Mouse (Mus musculus) right cerebral cortex, postnatal 36 days (tissue): ENCODE data around the gene Dhrs13.
"Not testable (repeated sequence)": the region's sequence is repeated elsewhere in the genome, so short reads cannot be mapped to it uniquely, and the experiment has no call there.

Source experiments
- DNase-seq, 2 experiments: peaks; one replicate each; pipeline ENCODE4 v3.0.0; 2022; ENCODE audit warnings: low spot score in 2 of 2, mixed read lengths in 1 of 2

The Dhrs13 gene

DNA sequence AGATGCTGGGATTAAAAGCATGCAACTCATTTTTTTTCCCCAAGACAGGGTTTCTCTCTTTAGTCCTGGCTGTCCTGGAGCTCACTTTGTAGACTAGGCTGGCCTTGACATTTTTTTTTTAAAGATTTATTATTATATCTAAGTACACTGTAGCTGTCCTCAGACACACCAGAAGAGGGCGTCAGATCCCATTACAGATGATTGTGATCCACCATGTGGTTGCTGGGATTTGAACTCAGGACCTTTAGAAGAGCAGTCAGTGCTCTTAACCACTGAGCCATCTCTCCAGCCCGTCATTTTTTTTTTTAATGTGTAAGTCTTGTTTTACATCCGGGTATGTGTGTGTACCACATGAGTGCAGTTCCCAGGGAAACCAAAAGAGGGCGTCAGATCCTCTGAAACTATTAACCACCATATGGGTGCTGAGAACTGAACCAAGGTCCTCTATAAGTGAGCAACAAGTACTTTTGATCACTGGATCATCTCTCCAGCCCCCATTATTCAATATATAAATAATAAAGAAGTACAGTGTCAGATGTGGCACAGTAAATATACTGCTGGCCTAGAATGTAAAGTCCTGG, 10.3 kb downstream of the Dhrs13 start:
- DNase-seq, result not testable (repeated sequence)

DNA sequence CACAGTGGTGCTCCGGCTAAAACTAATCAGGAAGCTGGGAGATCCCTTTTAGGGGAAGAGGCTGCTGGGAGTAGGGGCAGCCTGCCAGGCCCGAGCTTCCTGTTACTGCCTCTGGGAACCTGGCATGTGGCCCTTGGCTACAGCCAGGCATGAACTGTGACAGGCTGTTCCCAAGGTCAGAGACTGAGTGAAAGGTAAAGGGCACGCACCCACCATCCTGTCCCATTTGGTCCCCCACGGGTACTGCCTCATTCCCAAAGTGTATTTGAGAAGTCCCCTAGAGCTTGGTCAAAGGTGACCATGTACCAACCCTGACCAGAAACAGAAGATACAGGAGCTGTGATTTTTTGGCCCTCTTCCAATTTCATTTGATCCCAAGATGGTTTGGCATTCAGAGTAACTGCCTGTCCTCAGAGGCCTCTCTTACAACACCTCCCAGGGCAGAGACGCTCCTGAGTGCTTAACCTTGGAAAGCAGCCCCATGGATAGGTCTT, 12.7 kb downstream of the Dhrs13 start:
- DNase-seq, result peak; percentile 29 to 39

DNA sequence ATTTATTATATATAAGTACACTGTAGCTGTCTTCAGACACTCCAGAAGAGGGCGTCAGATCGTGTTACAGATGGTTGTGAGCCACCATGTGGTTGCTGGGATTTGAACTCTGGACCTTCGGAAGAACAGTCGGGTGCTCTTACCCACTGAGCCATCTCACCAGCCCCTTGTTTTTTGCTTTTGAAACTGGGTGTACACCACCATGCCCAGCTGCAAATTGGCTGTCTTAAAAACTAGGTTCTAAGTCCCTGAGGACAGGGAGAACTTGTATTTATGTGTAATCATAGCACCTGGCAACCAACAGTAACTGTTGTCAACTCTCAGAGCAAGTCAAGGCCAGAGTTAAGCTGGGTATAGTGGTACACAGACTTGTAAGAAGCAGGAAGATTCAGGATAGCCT, 16.6 kb downstream of the Dhrs13 start:
- DNase-seq, result not testable (repeated sequence)

DNA sequence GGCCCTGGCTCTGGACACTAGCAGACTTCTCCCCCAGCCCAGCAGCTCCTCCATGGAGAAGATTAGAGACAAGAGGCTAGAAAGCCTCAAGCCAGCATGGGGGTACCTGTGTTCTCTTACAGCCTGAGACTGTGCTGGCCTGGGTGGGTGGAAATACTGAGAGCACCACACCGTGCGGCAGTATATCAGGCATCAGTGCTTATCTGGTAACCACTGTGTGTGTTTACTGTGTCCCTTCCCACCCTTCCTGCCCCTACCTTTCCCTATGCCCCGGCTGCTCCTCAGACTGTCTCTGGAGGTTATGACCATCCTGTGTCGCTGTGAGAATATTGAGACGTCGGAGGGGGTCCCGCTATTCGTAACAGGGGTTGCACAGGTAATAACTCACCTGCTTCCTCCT, 21.0 kb downstream of the Dhrs13 start:
- no peak for DNase-seq

DNA sequence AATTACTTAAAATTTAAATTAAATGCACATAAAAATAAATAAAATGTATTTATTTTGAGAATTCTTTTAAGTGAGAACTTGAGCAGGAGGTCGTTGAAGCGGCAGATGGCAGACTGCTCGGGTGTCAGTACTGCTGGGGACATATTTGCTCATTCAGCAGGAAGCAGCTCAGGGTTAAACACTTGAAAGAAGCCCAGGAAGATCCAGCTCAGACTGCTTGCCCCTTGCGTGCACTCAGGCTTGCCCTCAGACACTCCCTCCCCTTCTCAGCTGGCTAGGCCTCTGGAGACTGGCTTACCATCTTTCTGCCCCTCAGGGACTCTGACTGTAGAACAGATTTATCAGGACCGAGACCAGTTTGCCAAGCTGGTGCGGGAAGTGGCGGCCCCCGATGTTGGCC, 24.9 kb downstream of the Dhrs13 start:
- no peak for DNase-seq

DNA sequence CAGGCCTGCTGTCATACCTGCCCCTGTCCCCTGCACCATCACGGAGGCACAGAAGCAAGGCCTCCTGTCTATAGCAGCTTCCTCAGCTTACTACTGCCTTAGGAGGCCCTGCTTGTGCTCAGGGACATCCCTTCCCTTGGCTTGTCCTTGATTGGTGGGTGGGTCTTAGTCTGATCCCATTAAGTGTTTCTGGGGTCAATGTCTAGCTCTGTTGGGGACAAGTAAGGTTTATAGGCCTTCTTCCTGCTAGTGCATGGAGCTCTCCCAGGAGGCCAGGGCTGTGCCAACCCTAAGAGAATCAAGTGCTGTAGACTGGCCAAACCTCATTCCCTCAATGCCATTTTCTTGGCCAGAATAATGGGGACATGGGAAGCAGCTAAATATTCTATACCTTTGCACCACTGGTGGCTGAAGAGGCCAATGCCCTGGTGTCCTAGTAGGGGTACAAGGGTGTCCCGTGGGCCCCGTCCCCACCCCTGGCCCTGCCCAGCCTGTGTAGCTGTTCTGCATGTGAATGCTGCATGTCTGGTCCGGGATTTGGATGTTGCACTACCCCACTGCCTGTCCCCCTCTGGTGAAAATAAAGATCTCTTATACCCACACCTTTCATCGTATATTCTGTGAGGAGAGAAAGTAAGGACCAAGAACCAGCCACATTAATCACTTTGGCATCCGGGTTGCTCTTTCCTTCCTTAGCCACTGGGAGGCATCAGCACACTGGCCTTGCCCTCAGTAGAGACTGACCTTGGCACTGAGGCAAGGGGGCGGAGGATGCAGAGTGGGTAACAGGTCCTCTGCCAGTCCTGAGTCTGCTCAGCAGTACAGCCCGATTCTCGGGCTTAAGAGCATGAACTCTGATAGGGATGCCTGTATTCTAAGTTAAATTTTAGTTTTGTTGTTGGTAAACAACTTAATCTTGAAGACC, 28.0 kb downstream of the Dhrs13 start:
- peak; percentile 14 to 36 for DNase-seq

DNA sequence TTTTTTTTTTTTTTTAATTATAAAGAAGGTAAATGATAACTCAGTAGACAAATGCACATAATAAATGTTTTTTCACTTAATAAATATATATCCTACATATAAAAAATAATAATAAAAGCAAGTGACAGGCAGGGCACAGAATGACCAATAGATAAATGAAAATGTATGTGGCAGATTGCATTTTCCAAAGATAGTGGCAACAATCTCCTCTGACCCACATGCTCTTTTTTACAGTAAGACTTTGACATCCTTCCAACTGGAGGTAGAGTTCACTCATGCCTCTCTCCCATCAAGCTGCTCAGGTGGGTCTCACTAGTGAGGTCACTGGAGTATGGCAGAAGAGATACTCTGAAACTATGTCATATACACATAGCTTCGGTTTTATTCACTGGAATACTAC, 30.5 kb downstream of the Dhrs13 start:
- no peak for DNase-seq

DNA sequence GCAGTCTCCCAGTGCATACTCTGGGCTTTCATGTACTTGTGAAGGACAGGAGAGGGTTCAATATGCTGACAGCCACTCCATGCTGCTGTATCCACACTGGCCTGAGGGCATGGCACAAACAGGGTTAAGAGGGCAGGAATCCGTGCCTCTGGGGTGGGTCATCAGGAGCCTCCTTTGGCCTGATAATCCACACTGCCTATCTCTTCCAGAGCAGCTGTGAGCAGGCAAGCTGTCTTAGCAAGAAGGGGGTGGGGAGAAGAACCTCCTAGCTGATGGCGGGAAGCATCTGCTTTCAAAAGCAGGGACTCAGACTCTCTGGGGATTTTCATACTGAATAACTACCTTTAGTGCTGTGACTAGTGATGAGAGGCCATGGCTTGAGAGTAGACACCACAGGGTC, 33.8 kb downstream of the Dhrs13 start:
- DNase-seq, result no peak

DNA sequence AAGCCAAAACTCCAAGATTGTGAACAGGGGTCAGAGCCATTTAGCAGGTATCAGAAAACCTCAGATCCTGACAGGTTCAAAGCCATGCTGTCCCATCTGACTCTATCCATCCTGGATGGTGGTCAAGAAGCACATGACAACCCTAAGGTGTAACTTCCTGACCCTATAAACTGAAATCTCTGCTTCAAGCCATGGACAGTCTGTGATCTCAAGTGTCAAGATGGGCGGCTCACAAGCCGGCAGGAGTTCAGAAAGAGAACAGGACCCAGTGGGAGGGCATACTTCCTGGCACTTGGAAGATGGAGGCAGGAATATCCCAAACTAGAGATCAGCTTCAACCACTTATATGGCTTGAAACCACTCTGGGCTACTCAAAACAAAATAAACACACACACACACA, 34.6 kb downstream of the Dhrs13 start:
- DNase-seq, result no peak

DNA sequence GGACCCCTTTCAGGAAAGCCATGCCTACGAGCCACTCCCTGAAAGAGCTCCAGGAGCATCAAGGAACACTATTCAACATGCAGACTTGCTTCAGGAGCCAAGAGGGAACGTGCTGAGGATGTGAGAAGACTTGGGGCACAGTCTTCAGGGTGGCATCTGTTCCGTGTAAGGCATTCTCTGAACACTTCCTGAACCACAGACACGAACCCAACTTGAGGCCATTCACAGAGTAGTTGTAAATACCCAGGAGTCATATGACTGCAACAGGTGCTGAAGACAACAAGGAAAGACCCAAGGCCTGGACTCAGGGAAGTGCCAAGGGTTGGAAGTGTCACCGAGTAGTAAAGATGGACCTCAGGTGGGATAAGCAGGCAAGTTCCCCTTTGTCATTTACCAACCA, 35.5 kb downstream of the Dhrs13 start:
- no peak for DNase-seq

DNA sequence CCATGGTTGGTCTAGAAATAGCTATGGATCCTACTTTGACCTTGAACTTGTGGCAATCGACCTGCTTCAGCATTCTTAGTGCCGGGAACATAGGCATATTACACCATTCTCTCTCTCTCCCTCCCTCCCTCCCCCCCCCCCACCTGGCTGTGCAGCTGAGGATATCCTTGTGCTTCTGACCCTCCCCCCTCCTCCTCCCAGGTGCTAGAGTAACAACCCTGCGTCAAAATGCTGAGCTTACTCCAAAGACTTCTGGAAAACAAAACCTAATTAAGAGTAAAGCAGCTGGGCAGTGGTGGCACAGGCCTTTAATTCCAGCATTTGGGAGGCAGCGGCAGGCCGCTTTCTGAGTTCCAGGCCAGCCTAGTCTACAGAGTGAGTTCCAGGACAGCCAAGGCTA, 37.0 kb downstream of the Dhrs13 start:
- no peak for DNase-seq

DNA sequence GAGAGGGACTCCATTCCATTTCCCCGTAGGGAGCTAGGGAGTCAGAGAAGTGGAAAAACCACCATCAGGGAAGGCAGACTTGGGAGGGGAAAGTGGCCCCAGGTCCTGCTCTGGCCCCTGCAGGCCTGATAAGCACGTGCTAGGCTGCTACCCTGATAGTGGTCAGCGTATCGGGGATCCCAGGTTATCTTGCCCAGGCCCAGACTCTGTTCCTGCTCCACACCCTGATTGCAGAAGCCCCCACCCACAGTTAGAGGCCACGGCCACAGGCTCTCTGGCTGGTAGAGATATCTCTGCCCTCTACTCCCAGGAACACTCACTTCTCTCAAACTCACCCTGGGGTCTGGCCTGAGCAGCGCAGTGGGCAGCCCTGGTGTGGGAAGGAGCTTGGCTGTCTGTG, 37.6 kb downstream of the Dhrs13 start:
- no peak for DNase-seq

DNA sequence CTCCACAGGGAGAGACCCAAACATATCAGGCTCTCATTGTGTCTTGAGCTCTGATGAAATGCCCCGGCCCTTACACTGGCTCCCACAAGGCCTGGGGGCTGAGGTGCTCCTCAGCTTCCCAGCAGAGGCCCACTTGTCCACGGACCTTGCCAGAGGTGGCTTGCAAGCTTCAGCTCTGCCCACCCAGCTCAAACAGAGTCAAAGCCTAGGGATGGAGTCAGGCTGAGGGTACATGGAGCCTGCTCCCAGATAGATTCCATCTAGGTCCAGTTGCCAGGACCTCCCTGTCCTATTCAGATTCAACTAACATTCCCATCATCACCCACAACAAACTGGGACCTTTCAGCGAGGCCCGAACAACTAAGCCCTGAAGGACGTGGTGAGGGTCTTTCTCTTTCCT, 39.9 kb downstream of the Dhrs13 start:
- DNase-seq, result no peak

DNA sequence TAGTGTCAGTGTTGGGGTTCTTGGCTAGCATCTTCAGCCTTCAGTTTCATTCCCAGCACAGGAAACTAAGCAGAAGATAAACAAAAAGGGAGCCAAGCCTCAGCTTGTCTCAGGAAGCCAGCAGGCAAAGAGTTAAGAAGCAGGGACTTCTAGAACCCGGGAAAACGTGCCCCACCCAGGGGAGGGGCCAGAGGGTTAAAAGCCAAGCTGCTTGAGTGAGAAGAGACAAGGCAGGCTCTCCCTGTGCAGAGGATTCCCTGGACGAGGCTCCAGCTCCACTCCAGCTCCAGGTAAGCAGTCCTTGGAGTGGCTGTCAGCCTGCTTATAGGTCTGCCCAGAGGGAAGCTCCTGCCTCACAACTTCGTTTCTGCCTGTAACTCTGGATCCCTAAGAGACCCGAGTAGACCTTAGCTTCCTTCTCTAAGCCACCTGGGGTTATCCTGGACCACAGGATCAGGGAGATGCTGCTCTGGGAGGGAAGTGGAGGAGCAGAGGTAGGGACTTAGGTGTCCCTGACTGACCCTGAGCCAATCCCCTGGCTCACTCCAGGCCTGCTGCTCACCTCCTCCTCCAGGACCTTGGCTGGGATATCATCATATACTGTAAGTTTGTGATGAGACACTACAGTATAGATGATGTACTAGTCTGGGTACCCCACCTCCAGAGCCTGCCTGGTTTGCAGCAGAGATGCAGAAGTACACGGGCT, 40.5 kb downstream of the Dhrs13 start:
- no peak for DNase-seq

DNA sequence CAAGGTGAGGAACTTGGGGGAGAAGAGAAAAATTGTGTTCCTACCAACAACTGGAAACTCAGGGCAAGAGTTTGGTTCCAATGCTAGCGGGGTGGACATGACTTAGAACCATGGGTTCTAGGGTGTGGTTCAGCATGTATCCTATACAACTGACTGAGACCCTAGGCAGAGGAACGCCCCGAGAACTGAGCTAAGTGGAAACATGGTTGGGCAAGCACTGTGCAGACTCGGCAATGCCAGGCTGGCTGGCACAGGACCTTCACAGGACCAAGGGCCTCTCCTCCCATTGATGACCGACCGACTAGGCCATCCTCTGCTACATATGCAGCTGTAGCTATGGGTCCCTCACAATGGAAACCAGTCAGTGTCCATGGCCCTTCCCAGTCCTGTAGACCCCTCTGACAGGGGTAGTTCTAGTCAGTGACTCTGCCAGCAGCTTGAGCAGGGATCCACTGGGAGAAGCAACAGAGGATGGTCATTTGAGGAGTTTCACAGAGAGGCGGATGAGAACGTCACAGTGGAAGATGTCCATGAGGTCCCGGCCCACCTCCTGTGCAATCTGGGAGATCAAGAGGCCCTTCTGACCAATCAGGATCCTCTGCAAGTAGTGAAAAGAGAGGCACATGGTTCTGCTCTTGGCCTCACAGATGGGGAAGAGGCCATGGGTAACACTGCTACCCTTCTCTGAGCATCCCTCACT, 41.6 kb downstream of the Dhrs13 start:
- DNase-seq, result no peak

DNA sequence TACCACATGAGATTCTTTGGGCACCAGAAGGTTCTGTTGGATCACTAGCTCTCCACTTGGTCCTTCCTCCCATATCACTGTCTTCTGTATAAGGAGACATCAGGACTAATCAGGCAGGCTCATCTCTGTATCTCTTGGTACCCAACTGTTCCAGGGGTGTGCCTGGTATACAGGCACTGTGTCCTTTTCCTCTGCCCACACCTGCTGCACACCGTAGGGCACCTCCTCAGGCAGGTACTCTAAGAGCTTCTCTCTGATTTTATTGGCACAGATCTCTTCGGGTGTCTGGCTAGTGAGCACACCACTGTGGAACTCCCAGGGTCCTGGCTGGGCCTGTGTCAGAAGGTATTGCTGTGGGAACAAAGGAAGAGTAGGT, 42.2 kb downstream of the Dhrs13 start:
- DNase-seq, result no peak

DNA sequence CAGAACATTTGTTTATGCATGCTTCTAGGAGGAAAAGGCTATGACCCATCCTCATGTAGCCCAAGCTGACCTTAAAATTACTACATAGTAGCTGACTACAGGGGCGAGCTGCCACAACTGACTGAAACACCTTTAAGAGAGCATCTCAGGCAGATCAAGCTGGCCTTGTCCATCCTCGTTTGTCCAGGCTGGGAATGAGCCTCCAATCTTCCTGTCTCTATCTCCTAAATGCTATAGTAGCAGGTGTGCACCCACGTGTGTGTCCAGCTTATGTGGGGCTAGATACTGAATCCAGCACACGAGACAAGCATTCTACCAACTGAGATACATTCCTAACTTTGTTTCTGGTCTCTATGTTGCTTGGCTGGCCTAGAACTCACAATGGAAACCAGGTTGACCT, 42.6 kb downstream of the Dhrs13 start:
- no peak for DNase-seq

DNA sequence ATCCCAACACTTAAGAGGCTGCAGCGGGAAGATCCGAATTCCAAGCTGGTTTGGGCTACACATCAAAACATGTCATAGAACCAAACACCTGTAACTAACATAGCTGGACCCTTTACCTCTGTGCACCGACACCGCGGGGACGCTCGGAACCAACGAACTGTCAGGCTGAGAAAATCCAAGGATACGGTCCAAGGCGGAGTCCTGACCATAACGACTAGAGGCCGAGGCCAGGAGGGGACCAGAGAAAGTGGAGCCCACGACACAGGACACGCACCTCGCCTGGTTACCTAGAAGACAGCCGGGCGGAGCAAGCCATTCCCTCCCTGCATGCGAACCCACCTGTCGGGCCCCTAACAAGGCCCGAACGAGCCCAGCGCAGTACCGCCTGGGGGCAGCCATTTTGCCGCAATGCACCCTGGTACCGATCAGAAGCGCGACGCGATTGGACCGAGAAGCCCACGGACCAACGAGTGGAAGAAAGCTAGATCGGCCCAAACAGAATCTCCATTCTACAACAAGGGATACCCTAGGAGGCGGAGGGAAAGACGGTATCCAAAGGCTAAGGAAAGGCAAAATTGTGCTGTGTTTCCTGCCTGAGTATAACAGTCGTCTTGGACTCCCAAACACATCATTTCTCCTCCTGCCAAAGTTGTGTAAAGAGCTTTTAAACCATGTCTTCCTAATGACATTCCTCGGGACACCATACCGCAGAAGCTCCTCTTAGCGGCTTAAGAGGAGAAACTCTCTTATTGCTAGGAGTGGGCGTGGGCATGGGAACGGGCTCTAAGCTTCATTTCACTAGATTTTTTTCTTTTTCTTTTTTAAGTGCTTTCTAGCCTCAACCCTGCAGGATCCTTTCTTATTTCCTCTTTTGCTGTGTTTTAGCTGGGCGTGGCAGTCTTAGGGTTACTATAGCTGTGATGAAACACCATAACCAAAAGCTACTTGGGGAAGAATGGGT, 48.2 kb downstream of the Dhrs13 start, which contains the start of gene Eral1:
Eral1 (minus strand) TSS at position 423 of the 961 bp plus-strand sequence.
- peak; percentile 76 to 83 for DNase-seq

DNA sequence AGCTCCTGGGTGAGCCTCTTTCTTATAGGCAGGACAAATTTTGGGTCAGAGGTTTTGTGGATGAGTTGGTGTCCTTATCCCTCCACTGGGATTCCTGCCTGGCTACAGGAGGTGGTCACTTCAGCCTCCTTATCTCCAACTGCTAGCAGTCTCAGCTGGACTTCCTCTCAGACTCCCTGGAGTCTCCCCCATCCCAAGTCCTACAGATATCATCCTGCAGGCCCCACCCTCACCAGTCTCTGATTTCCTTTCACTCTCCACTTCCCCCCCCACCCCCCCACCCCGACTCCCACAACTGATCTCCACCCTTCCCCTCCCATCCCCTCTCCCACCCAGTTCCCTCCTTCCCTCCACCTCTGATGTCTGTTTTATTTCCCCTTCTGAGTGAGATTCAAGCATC, 51.5 kb downstream of the Dhrs13 start:
- DNase-seq, result no peak

DNA sequence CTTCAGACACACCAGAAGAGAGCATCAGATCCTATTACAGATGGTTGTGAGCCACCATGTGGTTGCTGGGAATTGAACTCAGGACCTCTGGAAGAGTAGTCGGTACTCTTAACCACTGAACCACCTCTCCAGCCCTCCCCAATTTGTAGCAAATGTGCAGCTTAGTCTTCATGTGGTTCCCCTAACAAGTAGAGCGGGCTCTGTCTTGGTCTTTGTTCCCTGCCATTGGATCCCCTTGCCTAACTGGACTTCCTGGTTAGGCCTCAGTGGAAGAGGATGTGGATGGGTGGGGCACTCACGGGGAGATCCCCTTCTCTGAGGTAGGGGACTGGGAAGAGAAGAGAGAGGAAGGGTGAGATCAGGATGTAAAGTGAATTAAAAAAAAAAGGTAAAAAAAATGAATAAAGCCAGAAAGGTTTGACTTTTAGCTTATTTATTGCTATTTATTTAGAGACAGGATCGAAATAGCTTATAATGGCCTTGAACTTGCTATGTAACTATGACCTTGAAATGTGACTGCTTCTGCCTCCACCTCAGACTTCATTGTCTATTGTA, 54.9 kb downstream of the Dhrs13 start:
- DNase-seq, result no peak
